Mouse (Mus musculus): ENCODE results near the gene Ccdc171. TPM values are rescaled to one million over a fixed set of nuclear protein-coding genes. Genes with fewer than 3 reads are reported as not detected.
"Not testable (repeated sequence)": the region's sequence is repeated elsewhere in the genome, so short reads cannot be mapped to it uniquely, and the experiment has no call there.

The Ccdc171 gene
- polyA plus RNA-seq, 1 experiment from 2014 or later: 2.9 TPM

DNA sequence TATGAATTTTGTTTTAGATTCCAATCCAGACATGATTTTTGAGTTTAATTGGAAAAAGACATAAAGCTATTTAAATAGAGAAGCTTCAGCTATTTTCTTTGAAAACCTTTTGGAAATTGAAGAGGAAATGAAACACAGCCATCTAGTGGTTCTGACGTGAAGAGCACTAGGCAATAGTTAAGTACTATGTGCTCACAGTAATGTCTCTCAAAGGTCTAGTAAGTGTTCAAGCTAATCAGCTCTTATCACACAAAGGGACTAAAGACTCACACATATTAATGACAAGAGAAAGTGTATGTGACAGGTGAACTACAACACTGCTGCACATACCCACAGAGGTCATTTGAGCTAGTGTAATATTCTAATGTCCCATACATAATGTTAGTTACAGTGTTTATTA is 54.8 kb downstream of the Ccdc171 start:
- 20% methylated on average over 1 of the region's 1 CpGs for WGBS
- ATAC-seq (ENCODE audit: low read depth): peak; percentile 88
- Histone ChIP-seq H3K36me3 (no peaks in the 10 kb centered on the region), H3K9me3 (no peaks in the 10 kb centered on the region), H3K4me1 (replicated peaks) (no peaks in the 10 kb centered on the region), H3K27ac (replicated peaks) (0 out of 2 replicates have a peak overlapping the region, but pooled peaks have one; percentile 23), H3K27me3 (no peaks in the 10 kb centered on the region), H3K4me3 (no peak overlapping the region), H3K4me2 (no peak overlapping the region), H3K9ac (no peak overlapping the region)

DNA sequence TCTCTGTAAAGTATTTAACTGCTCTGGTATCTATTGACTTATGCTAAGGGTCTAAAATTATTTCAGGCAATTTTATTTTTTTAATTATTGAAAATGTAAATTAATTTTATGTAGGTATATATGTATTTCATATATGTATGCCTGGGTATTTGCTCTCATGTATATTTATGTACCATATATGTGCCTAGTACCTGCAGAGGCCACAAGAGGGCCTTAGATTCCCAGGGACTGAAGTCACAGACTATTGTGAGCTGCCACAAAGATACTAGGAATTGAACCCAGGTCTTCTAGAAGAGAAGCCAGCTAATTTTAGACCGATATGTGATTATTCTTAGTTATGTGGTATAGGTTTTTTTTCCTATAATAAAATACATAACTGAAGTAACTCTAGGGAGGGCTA is 62.2 kb downstream of the Ccdc171 start:
- ATAC-seq (ENCODE audit: low read depth): no peak
- Histone ChIP-seq H3K4me2 (no peak overlapping the region), H3K4me1 (replicated peaks) (no peaks in the 10 kb centered on the region), H3K36me3 (no peaks in the 10 kb centered on the region), H3K27me3 (no peaks in the 10 kb centered on the region), H3K9me3 (no peaks in the 10 kb centered on the region), H3K4me3 (no peak overlapping the region), H3K9ac (no peak overlapping the region), H3K27ac (replicated peaks) (no peak overlapping the region)
- 96% methylated on average over 1 of the region's 1 CpGs for WGBS

DNA sequence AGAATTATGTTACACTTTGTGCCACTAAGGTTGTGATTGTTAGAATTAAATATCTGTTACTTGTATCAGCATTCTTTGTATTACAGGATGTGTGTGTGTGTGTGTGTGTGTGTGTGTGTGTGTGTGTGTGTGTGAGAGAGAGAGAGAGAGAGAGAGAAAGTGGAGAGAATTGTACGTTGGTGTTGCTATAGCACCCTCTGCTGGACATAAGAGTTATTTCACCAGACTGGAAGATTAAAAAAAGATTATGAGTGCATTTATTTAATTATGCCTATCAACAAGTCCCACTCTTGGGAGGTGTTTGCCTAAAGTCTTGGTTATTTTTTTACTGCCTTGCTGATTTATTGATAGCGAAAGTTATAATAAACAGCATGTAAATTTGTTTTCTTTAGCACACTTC is 71.1 kb downstream of the Ccdc171 start:
- Histone ChIP-seq H3K36me3 (no peaks in the 10 kb centered on the region), H3K4me1 (replicated peaks) (no peaks in the 10 kb centered on the region), H3K4me2 (no peak overlapping the region), H3K9ac (no peak overlapping the region), H3K27ac (replicated peaks) (no peak overlapping the region), H3K4me3 (no peak overlapping the region), H3K27me3 (no peaks in the 10 kb centered on the region), H3K9me3 (no peaks in the 10 kb centered on the region)
- WGBS: 24% methylated on average over 2 of the region's 2 CpGs
- ATAC-seq (ENCODE audit: low read depth): no peak

DNA sequence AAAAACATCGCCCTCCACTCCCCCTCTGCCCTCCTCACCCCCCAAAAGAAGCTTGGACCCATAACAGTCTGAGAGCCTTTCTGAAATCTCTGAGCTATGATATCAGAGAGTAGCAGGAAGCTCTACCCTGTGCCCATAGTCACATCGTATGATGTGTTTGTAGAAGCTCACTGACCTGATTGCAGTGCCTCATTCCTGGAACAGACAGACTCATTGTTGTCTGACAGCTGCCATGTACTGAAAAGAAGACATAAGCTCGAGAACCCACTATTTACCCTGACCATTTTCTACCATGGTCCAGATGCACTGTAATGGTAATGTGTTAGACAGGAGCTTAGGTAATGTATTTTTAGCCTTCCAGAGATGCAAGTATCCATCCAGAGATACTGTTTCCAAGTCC is 85.8 kb downstream of the Ccdc171 start:
- Histone ChIP-seq H3K4me3 (no peak overlapping the region), H3K4me1 (replicated peaks) (no peaks in the 10 kb centered on the region), H3K4me2 (no peak overlapping the region), H3K9ac (no peak overlapping the region), H3K36me3 (no peaks in the 10 kb centered on the region), H3K9me3 (no peaks in the 10 kb centered on the region), H3K27ac (replicated peaks) (no peak overlapping the region), H3K27me3 (no peaks in the 10 kb centered on the region)
- ATAC-seq (ENCODE audit: low read depth): no peak
- WGBS: 80% methylated on average over 3 of the region's 3 CpGs

DNA sequence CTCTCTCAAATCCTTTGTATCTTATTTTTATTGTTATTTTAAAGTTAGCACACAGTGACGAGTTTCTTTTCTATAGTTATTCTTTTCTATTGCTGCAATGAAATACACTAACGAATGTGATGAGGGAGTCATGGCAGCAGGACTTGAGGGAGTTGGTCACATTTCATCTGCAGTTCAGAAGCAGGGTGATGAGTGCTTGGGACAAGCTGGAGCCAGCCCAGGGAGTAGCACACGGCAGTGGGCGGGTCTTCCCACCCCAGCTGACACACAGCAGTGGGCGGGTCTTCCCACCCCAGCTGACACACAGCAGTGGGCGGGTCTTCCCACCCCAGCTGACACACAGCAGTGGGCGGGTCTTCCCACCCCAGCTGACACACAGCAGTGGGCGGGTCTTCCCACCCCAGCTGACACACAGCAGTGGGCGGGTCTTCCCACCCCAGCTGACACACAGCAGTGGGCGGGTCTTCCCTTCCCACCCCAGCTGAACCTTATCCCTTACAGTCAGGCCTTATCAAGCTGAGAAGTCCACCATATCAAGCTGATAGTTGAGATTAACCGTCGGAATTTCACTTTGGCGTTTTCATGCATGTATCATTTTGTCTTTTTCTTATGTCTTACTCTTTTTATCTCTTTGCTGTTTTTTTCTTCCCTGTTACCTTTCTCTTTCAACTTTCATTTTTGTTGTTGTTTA is 97.8 kb downstream of the Ccdc171 start:
- H3K36me3 ChIP-seq; H3K27me3 ChIP-seq; H3K9me3 ChIP-seq; H3K4me1 ChIP-seq (replicated peaks); H3K4me2 ChIP-seq; ATAC-seq (ENCODE audit: low read depth); H3K4me3 ChIP-seq; H3K9ac ChIP-seq; H3K27ac ChIP-seq (replicated peaks): not testable (repeated sequence)
- WGBS: 32% methylated on average over 11 of the region's 13 CpGs

DNA sequence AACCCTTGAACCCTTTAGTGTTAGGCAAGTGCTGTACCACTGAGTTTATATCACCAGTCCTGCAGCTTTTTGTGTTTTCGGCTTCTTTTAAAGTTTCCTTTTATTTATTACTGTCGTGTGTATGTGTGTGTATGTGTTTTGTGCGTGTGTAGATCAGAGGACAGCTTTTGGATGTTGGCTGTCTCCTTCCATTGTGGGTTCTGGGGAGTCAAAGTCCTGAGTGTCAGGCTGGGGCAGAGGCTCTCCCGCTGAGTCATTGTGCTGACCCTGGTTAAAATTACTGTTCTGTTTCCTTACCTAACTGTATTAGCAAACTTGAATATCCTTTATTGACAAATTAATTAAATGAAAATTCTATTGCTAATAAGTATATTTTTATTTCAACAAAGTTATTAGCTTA is 98.4 kb downstream of the Ccdc171 start:
- H3K4me3 ChIP-seq: no peak overlapping the region
- ATAC-seq (ENCODE audit: low read depth): no peak
- no peak overlapping the region for H3K4me2 ChIP-seq
- 87% methylated on average over 4 of the region's 4 CpGs for WGBS
- no peaks in the 10 kb centered on the region for H3K9me3 ChIP-seq
- no peak overlapping the region for H3K27ac ChIP-seq (replicated peaks)
- H3K36me3 ChIP-seq: no peaks in the 10 kb centered on the region
- no peak overlapping the region for H3K9ac ChIP-seq
- H3K4me1 ChIP-seq (replicated peaks): no peaks in the 10 kb centered on the region
- no peaks in the 10 kb centered on the region for H3K27me3 ChIP-seq

DNA sequence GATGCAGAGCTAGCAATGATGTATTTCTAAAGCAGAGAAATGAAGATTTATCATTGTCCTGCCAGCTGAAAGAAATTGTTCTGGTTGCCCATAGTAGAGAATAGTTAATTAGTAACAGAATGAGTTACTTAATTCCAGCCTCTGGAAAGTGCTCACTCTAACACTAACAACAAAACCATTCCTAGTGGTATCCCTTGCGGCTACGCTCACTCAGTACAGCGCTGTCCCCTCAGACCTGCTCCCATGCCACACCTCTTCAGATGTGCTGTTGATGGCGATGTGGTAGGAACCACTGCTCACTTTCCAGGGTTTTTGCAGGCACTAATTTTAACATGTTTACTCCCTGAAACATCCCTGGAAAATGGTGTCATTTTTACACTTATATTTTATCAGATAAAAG is 126.1 kb downstream of the Ccdc171 start:
- WGBS: 88% methylated on average over 4 of the region's 4 CpGs
- Histone ChIP-seq H3K9me3 (no peaks in the 10 kb centered on the region), H3K4me1 (replicated peaks) (peaks cover 4% of the 10 kb centered on the region)

DNA sequence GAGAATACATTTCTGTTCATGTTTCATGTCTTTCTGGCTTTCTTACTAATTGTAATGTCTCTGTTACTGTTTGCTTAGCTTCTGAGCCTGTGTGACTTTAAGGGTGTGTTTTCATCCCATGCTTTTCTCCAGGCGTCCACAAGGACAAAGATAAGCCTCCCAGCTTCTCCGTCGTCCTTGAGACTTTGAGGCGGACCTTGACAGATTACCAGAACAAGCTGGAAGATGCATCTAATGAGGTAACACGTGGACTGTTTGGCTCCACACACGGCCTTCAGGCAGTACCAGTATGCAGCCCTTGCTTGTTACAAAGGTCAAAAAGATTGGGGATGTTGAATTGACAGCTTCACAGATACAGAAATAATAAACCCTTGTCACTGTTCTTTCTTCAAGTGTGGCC is 130.1 kb downstream of the Ccdc171 start:
- Histone ChIP-seq H3K36me3 (no peaks in the 10 kb centered on the region), H3K4me1 (replicated peaks) (peaks cover 10% of the 10 kb centered on the region), H3K4me3 (no peak overlapping the region), H3K9me3 (no peaks in the 10 kb centered on the region), H3K9ac (no peak overlapping the region), H3K4me2 (no peak overlapping the region), H3K27me3 (no peaks in the 10 kb centered on the region), H3K27ac (replicated peaks) (no peak overlapping the region)
- WGBS: 31% methylated on average over 6 of the region's 6 CpGs
- no peak for ATAC-seq (ENCODE audit: low read depth)

More for the DNA sequence above, 126.1 kb downstream of the Ccdc171 start:
- no peak overlapping the region for H3K9ac ChIP-seq
- H3K27ac ChIP-seq (replicated peaks): no peak overlapping the region
- no peak overlapping the region for H3K4me3 ChIP-seq
- no peaks in the 10 kb centered on the region for H3K27me3 ChIP-seq
- no peak overlapping the region for H3K4me2 ChIP-seq
- no peak for ATAC-seq (ENCODE audit: low read depth)
- H3K36me3 ChIP-seq: no peaks in the 10 kb centered on the region

DNA sequence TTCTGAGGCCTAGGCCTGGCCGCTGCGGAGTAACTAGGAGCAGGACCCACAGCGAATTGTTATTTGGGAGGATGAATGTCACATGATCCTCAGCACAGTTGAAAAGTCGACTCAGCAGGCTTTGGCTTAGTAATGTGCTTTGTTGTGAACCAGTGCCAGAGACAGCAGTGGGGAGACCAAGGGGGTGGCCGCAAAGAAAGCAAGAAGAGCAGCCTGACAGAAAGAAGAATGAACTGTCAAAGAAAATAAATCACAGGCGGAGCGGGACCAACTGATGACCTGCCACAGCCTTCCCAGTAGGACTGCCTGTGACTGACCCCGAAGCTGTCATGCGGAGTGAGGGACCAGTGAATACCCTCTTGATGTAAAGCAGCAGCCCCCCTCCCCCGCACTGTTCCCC is 131.2 kb downstream of the Ccdc171 start:
- Histone ChIP-seq H3K4me2 (peak overlapping the region; percentile 44), H3K9ac (peak overlapping the region; percentile 27; the same call in 1 of the 2 replicates), H3K27me3 (no peaks in the 10 kb centered on the region), H3K27ac (replicated peaks) (peak overlapping the region; percentile 29; the same call in 1 of the 2 replicates), H3K36me3 (no peaks in the 10 kb centered on the region), H3K4me1 (replicated peaks) (peaks cover 10% of the 10 kb centered on the region), H3K9me3 (no peaks in the 10 kb centered on the region), H3K4me3 (peak overlapping the region; percentile 13)
- 3% methylated on average over 10 of the region's 10 CpGs for WGBS
- ATAC-seq (ENCODE audit: low read depth): peak; percentile 92

DNA sequence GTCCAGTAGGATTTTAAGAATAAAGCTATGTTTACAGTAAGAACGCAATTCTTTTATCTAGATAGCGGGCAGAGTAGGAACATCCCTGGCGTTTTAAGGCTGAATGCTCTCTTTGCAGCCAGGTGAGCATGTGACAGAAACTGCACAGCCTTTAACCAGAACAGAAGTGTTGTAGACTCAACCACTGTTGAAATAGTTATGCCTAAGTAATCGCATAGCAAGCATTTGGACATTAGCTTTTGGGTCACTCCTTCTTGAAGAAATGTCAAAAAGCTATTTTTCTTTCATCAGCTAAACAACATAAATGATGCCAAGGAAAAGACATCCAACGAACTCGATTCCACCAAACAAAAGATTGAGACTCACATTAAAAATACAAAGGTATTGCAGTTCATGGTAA is 131.7 kb downstream of the Ccdc171 start:
- Histone ChIP-seq H3K9me3 (no peaks in the 10 kb centered on the region), H3K27me3 (no peaks in the 10 kb centered on the region), H3K4me3 (peak overlapping the region; percentile 13), H3K27ac (replicated peaks) (peak overlapping the region; percentile 29; the same call in 1 of the 2 replicates), H3K4me1 (replicated peaks) (peaks cover 10% of the 10 kb centered on the region), H3K9ac (0 out of 2 replicates have a peak overlapping the region, but pooled peaks have one; percentile 27), H3K36me3 (no peaks in the 10 kb centered on the region), H3K4me2 (peak overlapping the region; percentile 44)
- ATAC-seq (ENCODE audit: low read depth): 0 out of 2 replicates have a peak, but pooled peaks have one; percentile 21
- WGBS: 42% methylated on average over 6 of the region's 6 CpGs

DNA sequence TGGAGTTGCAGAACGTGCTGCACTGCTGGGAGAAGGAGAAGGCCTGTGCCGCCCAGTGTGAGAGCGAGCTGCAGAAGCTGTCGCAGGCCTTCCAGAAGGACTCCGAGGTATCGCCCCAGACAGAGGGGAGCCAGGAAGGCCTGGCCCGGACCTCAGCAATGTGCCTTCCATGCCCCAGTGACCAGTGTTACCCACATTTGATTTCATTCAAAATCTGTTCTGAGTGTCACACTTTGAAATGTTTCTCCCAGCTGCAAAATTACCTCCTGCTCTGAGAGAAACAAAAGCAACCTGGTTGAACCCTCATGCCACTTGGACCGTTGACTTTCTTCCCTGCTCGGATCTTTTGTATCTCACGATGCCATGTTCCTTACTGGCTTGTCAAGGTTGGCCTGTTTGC is 133.1 kb downstream of the Ccdc171 start:
- 84% methylated on average over 10 of the region's 10 CpGs for WGBS
- H3K27me3 ChIP-seq: no peaks in the 10 kb centered on the region
- no peaks in the 10 kb centered on the region for H3K9me3 ChIP-seq
- no peaks in the 10 kb centered on the region for H3K36me3 ChIP-seq
- H3K9ac ChIP-seq: no peak overlapping the region
- H3K4me2 ChIP-seq: no peak overlapping the region
- H3K4me3 ChIP-seq: no peak overlapping the region
- peaks cover 10% of the 10 kb centered on the region for H3K4me1 ChIP-seq (replicated peaks)
- ATAC-seq (ENCODE audit: low read depth): no peak
- H3K27ac ChIP-seq (replicated peaks): no peak overlapping the region

DNA sequence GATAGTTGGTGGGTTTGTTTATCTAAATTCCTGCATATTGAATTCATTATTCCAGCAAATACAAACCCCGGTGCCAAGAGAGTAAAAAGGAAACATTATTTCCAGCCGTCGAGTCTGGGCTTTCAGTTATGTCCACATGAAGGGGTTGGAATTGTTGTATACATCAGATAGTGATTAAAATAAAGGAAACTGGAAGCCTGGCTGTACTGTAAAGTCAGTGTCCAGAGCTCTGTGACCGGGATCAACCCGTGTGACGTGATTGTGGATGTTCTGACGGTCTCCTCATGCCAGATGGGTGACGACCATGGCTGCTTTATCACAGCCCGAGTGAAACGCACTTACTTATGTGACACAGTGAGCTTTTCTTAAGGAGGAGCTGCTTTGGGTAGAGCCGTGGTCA is 134.1 kb downstream of the Ccdc171 start:
- H3K27me3 ChIP-seq: no peaks in the 10 kb centered on the region
- H3K9ac ChIP-seq: no peak overlapping the region
- no peak for ATAC-seq (ENCODE audit: low read depth)
- no peak overlapping the region for H3K4me2 ChIP-seq
- H3K9me3 ChIP-seq: no peaks in the 10 kb centered on the region
- WGBS: 72% methylated on average over 11 of the region's 11 CpGs
- H3K36me3 ChIP-seq: no peaks in the 10 kb centered on the region
- peaks cover 10% of the 10 kb centered on the region for H3K4me1 ChIP-seq (replicated peaks)
- no peak overlapping the region for H3K27ac ChIP-seq (replicated peaks)
- no peak overlapping the region for H3K4me3 ChIP-seq
